Mouse (Mus musculus): ENCODE data around the gene Ces1b. TPM values are rescaled to one million over a fixed set of nuclear protein-coding genes. Genes with fewer than 3 reads are reported as not detected.

Ces1b gene
- polyA plus RNA-seq (2014; fragmentation: Illumina TruSeq; extraction: RNeasy Lipid Tissue Mini Kit (QIAGEN cat#74804); ENCODE audit: insufficient read depth, low read depth, low replicate concordance): 0.69 TPM

DNA sequence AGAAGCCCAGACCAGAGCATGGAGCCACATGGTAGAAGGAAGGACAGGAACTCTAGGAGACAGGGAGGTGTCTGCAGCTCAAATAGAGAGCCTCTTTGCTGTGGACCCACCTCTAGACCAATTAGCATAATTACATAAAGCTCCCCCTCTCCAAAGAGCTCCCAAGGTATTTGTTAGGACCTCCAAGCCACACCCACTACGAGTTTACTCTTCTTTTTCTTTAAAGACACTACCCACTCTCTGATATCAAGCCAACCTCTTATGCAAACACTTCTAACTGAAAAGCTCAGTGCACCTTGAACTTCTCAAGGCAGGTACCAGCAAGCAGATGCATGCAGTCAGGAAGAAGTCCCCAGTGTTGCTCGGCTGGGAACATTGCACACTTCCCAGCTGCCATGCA lies at the start of gene Ces1b:
Gene Ces1b (minus strand): TSS at position 131 of the 400 bp plus-strand sequence.

GRCm38 (mm10) chr8:93048092-93048491 lies 31.7 kb downstream of the Ces1b start, which contains the start of gene Ces1a:
TSS of gene Ces1a (minus strand) at chr8:93048192.

Other genes with a start within 250 kb of the Ces1b start
- 4.5 TPM for gene Lpcat2, start 224.7 kb downstream of the Ces1b start, polyA plus RNA-seq (2014; fragmentation: Illumina TruSeq; extraction: RNeasy Lipid Tissue Mini Kit (QIAGEN cat#74804); ENCODE audit: insufficient read depth, low read depth, low replicate concordance)
- not detected for gene Capns2, start 178.6 kb downstream of the Ces1b start, polyA plus RNA-seq (2014; fragmentation: Illumina TruSeq; extraction: RNeasy Lipid Tissue Mini Kit (QIAGEN cat#74804); ENCODE audit: insufficient read depth, low read depth, low replicate concordance)
- 12.2 TPM for gene Slc6a2, start 119.9 kb downstream of the Ces1b start, polyA plus RNA-seq (2014; fragmentation: Illumina TruSeq; extraction: RNeasy Lipid Tissue Mini Kit (QIAGEN cat#74804); ENCODE audit: insufficient read depth, low read depth, low replicate concordance)
- not detected for gene Ces1a, start 31.8 kb downstream of the Ces1b start, polyA plus RNA-seq (2014; fragmentation: Illumina TruSeq; extraction: RNeasy Lipid Tissue Mini Kit (QIAGEN cat#74804); ENCODE audit: insufficient read depth, low read depth, low replicate concordance)
- gene Ces1c, start 51.3 kb upstream of the Ces1b start, polyA plus RNA-seq (2014; fragmentation: Illumina TruSeq; extraction: RNeasy Lipid Tissue Mini Kit (QIAGEN cat#74804); ENCODE audit: insufficient read depth, low read depth, low replicate concordance): 0.12 TPM
- 506 TPM for gene Ces1d, start 117.8 kb upstream of the Ces1b start, polyA plus RNA-seq (2014; fragmentation: Illumina TruSeq; extraction: RNeasy Lipid Tissue Mini Kit (QIAGEN cat#74804); ENCODE audit: insufficient read depth, low read depth, low replicate concordance)
- gene Ces1e, start 149.6 kb upstream of the Ces1b start, polyA plus RNA-seq (2014; fragmentation: Illumina TruSeq; extraction: RNeasy Lipid Tissue Mini Kit (QIAGEN cat#74804); ENCODE audit: insufficient read depth, low read depth, low replicate concordance): 7.1 TPM
- gene Ces1f, start 199.7 kb upstream of the Ces1b start, polyA plus RNA-seq (2014; fragmentation: Illumina TruSeq; extraction: RNeasy Lipid Tissue Mini Kit (QIAGEN cat#74804); ENCODE audit: insufficient read depth, low read depth, low replicate concordance): 8.8 TPM

Data from lung, adult 10 weeks (tissue).